Mouse (Mus musculus): ENCODE results near the gene Dstyk. TPM values are rescaled to one million over a fixed set of nuclear protein-coding genes. Genes with fewer than 3 reads are reported as not detected.

Gene Dstyk
- 5.9 TPM for polyA plus RNA-seq (2017; shearing (Covaris generic))

GRCm38 (mm10) chr1:132417319-132418251, at the start of gene Dstyk:
TSS of gene Dstyk (plus strand) at chr1:132417555.

DNA sequence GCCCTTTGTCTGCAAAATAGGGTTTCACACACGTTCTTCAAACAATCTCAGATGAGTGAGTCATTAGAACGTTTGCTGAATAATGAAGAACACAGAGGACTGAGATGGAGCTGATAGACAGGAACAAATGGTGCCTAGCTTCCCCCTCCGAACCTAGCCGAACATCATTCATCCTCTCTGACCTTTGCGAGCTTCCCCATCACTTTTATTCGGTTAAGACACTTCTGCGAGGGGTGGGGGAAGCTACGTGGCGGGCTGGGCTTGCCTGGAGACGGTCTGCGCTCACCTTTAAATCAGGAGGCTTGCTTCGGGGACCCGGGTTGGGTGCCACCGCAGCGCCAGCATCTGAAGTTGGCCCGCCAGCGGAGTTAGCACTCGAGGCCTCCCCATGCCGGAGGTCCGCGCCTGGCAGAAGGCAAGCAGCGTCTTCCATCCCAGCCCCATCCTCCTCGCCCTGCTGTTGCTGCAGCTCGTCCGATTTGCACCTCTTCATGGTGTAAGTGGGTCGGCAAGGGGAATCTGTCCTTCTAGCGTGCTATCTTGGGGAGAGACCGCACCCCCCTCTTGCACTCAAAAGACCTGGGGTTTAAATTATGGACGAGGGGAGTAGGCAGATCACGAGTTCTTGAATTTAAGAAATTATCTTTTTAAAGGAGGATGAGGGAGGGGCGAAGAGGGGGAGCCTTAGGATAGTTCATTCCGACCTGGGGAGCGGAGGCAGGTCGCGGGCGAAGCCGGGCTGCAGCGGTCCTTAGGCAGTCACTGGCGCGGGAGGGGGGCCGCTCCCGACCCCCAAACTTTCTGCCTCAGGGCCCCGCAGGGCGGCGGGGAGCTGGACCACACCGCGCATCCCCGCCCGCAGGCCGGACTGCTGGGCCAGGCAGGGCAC, 26.4 kb upstream of the Dstyk start, which contains the start of gene Tmcc2:
Gene Tmcc2 (minus strand): TSS at position 591 of the 889 bp plus-strand sequence.

DNA sequence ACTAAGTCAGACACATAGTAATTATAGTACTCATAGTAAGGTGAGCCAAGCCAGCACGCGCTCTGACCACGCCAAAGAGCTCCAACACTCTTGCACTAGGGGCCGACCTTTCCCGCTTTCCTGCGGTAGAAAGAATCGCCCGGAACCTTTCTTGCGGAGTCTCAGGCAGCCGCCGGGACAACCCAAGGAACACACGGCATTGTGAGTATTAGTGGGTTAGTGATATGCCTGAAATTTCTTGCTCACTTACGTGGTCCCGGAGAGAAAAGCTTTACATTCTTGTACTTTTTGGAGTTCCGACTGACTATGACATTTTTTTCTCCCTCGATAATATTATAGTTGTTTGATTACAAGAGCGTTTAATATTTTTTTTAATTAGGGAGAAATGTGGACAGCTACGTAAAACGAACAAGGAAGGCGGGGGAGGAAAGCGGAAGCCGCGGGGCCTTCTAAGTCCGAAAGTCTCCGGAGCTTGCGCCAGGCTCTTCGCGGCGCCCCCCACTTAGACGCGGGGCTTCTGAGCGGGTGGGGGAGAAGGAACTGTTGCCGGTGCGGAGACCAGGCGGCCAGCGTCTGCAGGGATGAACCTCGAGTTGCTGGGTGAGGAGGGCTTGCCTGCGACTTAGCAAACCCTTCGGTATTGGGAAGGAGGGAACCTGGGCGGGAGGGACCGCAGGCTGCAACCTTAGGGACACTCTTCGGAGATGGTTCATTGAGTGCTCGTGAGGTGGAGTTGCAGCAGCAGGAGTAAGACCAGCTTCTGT, 59.8 kb downstream of the Dstyk start, which contains the start of gene Rbbp5:
Gene Rbbp5 (plus strand): TSS at position 438 of the 764 bp plus-strand sequence.

DNA sequence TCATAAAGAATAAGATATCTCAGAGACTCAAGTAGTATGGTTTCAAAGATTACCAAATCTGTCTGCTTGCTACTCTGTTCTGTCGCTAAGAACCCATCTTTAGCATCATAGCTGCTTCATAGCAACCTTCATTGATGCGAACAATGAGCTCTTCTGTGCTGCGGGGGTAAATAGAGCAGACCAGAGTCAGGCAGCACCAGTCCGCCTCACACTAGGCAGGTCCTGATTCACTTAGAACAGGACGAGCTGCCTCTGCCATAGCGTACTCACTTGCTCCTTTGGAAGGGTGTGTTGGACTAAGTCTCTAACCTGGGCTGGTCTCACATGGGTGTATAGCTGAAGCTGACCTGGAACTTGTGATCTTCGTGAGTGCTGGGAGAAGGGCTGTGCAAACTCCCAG, 88.7 kb downstream of the Dstyk start, which contains the start of gene Tmem81:
Gene Tmem81 (plus strand): TSS at position 173 of the 400 bp plus-strand sequence.

Other genes starting within 250 kb of the Dstyk start
- not detected for gene Lemd1, start 226.1 kb upstream of the Dstyk start, polyA plus RNA-seq (2017; shearing (Covaris generic))
- gene AC124108.1, start 226.1 kb upstream of the Dstyk start, polyA plus RNA-seq (2017; shearing (Covaris generic)), result not detected
- not detected for gene Gm10188, start 187.8 kb upstream of the Dstyk start, polyA plus RNA-seq (2017; shearing (Covaris generic))
- not detected for gene Klhdc8a, start 118.9 kb upstream of the Dstyk start, polyA plus RNA-seq (2017; shearing (Covaris generic))
- 4.3 TPM for gene Nuak2, start 101.4 kb upstream of the Dstyk start, polyA plus RNA-seq (2017; shearing (Covaris generic))
- 3.7 TPM for gene Tmcc2, start 26.3 kb upstream of the Dstyk start, polyA plus RNA-seq (2017; shearing (Covaris generic))
- gene Rbbp5, start 59.8 kb downstream of the Dstyk start, polyA plus RNA-seq (2017; shearing (Covaris generic)), result 84.8 TPM
- 11.9 TPM for gene Tmem81, start 88.7 kb downstream of the Dstyk start, polyA plus RNA-seq (2017; shearing (Covaris generic))
- not detected for gene Cntn2, start 125.7 kb downstream of the Dstyk start, polyA plus RNA-seq (2017; shearing (Covaris generic))